Mouse (Mus musculus) adipocyte (in vitro differentiated cells): ENCODE measurements around the gene Rhox7a.
"Not testable (repeated sequence)": the region's sequence is repeated elsewhere in the genome, so short reads cannot be mapped to it uniquely, and the experiment has no call there.

Experiments
- DNase-seq: peaks from one replicate; pipeline ENCODE4 v3.0.0-alpha.2; 2016; ENCODE audit warnings: low spot score

The Rhox7a gene

GRCm38 (mm10) chrX:37831386-37831785 is at the start of gene Rhox7a:
Gene Rhox7a, plus strand, starts transcription at chrX:37831686.
- not testable (repeated sequence) for DNase-seq

- DNase-seq = no peak
Measured at GRCm38 (mm10) chrX:37807286-37808080, 24.0 kb upstream of the Rhox7a start.

- no peak for DNase-seq
Measured at GRCm38 (mm10) chrX:37809396-37809795, 22.1 kb upstream of the Rhox7a start.

- DNase-seq = peak; percentile 48
Measured at GRCm38 (mm10) chrX:37811179-37811578, 20.3 kb upstream of the Rhox7a start.

GRCm38 (mm10) chrX:37815665-37816064 is 15.8 kb upstream of the Rhox7a start:
- no peak for DNase-seq

GRCm38 (mm10) chrX:37826610-37827009 is 4.9 kb upstream of the Rhox7a start, which contains the start of gene Rhox6:
Gene Rhox6, plus strand, starts transcription at chrX:37826910.
- not testable (repeated sequence) for DNase-seq

- DNase-seq = no peak
Measured at GRCm38 (mm10) chrX:37871641-37872040, 40.2 kb downstream of the Rhox7a start.

- no peak for DNase-seq
Measured at GRCm38 (mm10) chrX:37878844-37879243, 47.4 kb downstream of the Rhox7a start, which contains the start of gene Rhox8. Gene Rhox8, minus strand, starts transcription at chrX:37878944.
